Mouse (Mus musculus) liver, postnatal 0 days (tissue): ENCODE data around the gene Mynn. TPM values are rescaled to one million over a fixed set of nuclear protein-coding genes. Genes with fewer than 3 reads are reported as not detected.

Source experiments
- ATAC-seq: fragments of 200-750 bp; cut with Nextera tagmentation; 2 replicates; pipeline ENCODE4 v1.8.0; 2017; ENCODE audit warnings: mild to moderate bottlenecking, moderate library complexity
- DNase-seq: peaks from one replicate; pipeline ENCODE4 v3.0.0-alpha.2; 2016
- H3K27ac ChIP-seq: fragments of 300-500 bp; sonication (generic); 2 replicates; pipeline ENCODE4 v1.5.1; 2014; ENCODE audit warnings: antibody characterized with exemption, moderate library complexity, mild to moderate bottlenecking, low read depth
- H3K27me3 ChIP-seq: fragments of 300-500 bp; sonication (generic); 2 replicates; pipeline ENCODE4 v1.6.1; 2014; ENCODE audit warnings: low read length, control low read depth, mixed read lengths; ENCODE audit not compliant: insufficient read depth
- H3K36me3 ChIP-seq: fragments of 300-500 bp; sonication (generic); replicated peaks from 2 replicates; pipeline ENCODE4 v1.6.1; 2014; ENCODE audit warnings: mild to moderate bottlenecking, control low read depth, low read length, moderate library complexity, mixed read lengths; ENCODE audit not compliant: insufficient read depth
- H3K4me1 ChIP-seq: fragments of 300-500 bp; sonication (generic); 2 replicates; pipeline ENCODE4 v1.6.1; 2014; ENCODE audit warnings: antibody characterized with exemption, mild to moderate bottlenecking, control low read depth; ENCODE audit not compliant: insufficient read depth
- H3K4me2 ChIP-seq: fragments of 300-500 bp; sonication (generic); 2 replicates; pipeline ENCODE4 v1.6.1; 2014; ENCODE audit warnings: low read depth, mild to moderate bottlenecking, low read length, moderate library complexity, mixed read lengths
- H3K4me3 ChIP-seq: fragments of 300-500 bp; sonication (generic); 2 replicates; pipeline ENCODE4 v1.5.1; 2014; ENCODE audit warnings: low read depth, low read length
- H3K9ac ChIP-seq: fragments of 300-500 bp; sonication (generic); replicated peaks from 2 replicates; pipeline ENCODE4 v1.6.1; 2014; ENCODE audit warnings: mild to moderate bottlenecking, moderate library complexity
- H3K9me3 ChIP-seq: fragments of 300-500 bp; sonication (generic); 2 replicates; pipeline ENCODE4 v1.6.1; 2016; ENCODE audit warnings: mild to moderate bottlenecking, control low read depth, low read length, mixed read lengths
- CTCF ChIP-seq: sonication (generic); IDR thresholded peaks from 2 replicates; pipeline ENCODE4 v1.5.1; 2016; ENCODE audit warnings: antibody characterized with exemption, low read depth
- EP300 ChIP-seq: IDR thresholded peaks from 2 replicates; pipeline ENCODE4 v1.6.1; 2016; ENCODE audit warnings: antibody characterized with exemption, low read depth, mild to moderate bottlenecking
- WGBS: fragments of 180-500 bp; shearing (Covaris S2); extraction: QIAGEN DNeasy Blood & Tissue Kit; methylation state at CpG from one replicate; pipeline ENCODE4 v1.1.7; 2014; ENCODE audit not compliant: insufficient replicate concordance; 5-methylcytosine and 5-hydroxymethylcytosine counted together
- polyA plus RNA-seq: library from polyadenylated mRNA; unstranded; fragments of >200 nt; fragmentation: Nextera tagmentation; extraction: Ambion mirVana; gene quantifications from 2 replicates; pipeline ENCODE4 v1.2.1, GENCODE M21; 2015

The Mynn gene
- polyA plus RNA-seq, 1 experiment from 2014 or later, result 7.5 TPM

DNA sequence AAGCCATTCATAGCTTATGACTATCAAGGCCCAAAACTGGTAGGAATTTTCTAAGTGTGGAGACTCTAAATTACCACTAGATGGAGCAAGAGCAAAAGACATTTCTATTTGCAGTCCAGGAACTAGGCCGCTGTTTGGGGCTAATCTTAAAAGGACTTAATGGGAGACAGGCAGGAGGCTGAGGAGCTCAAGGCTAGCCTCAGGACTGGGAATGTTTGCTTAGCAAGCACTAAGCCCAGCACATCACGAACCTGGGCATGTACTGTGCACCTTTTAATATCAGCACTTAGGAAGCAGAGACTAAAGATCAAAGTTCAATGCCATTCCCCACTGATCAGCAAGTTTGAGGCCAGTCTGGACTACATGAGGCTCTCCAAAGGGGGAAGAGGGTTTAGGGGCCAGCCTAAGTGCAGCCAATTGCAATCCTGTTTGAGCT lies 9.4 kb upstream of the Mynn start:
- H3K4me2 ChIP-seq, result no peak overlapping the region
- H3K36me3 ChIP-seq, result no peaks in the 10 kb centered on the region
- peak overlapping the region; percentile 16; the same call in 1 of the 2 replicates for H3K27ac ChIP-seq
- no peak overlapping the region for H3K9ac ChIP-seq
- WGBS, result 0% methylated on average over 2 of the region's 2 CpGs
- H3K27me3 ChIP-seq, result no peaks in the 10 kb centered on the region
- ATAC-seq (peak; percentile 54), DNase-seq (peak; percentile 24)
- H3K4me1 ChIP-seq, result peaks cover 13% of the 10 kb centered on the region
- TF ChIP-seq CTCF (peak; percentile 85), EP300 (no peak)
- no peak overlapping the region for H3K4me3 ChIP-seq
- no peaks in the 10 kb centered on the region for H3K9me3 ChIP-seq

DNA sequence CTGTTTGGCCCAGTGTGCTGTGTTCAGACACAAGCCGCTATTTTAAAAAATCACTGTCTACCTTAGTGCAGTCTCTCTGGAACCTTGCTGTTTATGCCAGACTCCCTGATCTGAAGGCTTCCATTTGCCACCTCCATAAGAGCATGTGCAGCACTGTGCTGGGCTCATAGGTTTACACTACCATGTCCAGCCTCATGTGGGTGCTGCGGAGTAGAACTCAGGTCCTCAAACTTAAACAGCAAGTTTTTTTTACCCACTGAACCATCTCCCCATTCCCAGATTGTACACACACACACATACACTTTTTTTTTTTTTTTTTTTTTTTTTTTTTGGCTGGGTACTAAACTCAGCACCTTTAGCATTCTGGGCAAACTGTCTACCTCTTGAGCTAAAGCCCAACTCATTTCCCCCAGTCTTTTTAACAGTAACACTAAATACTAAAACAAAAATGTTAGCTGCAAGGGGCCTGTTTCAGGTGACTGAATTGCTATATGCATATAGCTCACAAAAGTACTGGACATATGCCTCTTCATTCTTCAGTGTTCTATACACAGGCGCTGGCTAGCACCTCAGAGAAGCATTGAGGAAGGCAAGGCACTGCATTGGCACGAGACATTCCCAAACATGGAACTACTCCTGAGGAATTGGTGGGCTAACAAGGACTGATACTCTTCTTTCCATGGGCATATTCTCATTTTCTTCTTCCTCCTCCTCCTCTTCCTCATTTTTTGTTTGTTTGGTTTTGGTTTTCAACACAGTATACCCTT lies 8.0 kb upstream of the Mynn start:
- ATAC-seq (peak; percentile 49), DNase-seq (peak; percentile 24)
- TF ChIP-seq EP300, result no peak
- peak; percentile 44 for TF ChIP-seq CTCF
- Histone ChIP-seq H3K4me3 (no peak overlapping the region), H3K9ac (no peak overlapping the region), H3K4me1 (peaks cover 13% of the 10 kb centered on the region), H3K36me3 (no peaks in the 10 kb centered on the region), H3K9me3 (no peaks in the 10 kb centered on the region), H3K27ac (no peak overlapping the region), H3K27me3 (0 out of 2 replicates have a peak, but pooled peaks cover 3% of the 10 kb centered on the region), H3K4me2 (no peak overlapping the region)
- 74% methylated on average over 4 of the region's 4 CpGs for WGBS

DNA sequence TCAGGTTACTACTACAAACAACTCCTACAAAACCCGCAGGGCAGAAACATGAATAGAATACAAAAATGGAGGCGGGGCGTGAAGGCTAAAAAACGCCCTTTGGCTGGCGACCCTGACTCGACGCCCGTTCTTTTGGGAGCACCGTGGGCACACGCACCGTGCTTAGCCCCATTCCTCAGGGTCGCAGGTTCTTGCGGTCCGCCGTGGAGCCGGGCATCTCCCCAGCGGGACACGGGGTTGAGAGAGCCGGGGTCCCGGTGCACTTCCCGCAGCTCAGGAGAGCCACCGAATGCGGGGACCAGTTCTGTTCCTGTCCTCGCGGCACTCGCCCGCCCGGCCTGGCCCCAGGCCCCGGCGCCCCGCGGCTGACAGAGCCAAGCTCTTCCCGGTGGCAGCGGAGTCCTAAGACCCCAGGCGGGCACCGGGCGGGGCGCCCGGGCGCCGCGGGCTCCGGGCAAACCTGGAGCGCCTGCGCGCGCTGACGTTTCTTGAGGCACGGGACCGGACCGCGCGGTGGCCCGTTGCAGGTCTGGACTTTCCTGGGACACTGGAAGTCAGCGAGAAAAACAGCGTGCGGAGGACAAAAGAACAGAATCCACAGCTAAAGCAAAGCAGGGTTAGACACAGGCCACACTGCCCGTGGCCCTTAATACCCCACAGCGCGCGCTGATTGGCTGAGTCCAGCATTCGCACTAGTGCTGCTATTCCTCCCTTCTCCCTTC lies 6.6 kb upstream of the Mynn start:
- H3K27ac ChIP-seq, result no peak overlapping the region
- peak overlapping the region; percentile 63 for H3K4me3 ChIP-seq
- H3K4me2 ChIP-seq, result peak overlapping the region; percentile 94
- peaks cover 5% of the 10 kb centered on the region; the same call in 1 of the 2 replicates for H3K27me3 ChIP-seq
- TF ChIP-seq EP300 (no peak), CTCF (no peak)
- peak overlapping the region; percentile 72 for H3K9ac ChIP-seq
- ATAC-seq (peak; percentile 43), DNase-seq (peak; percentile 44)
- no peaks in the 10 kb centered on the region for H3K36me3 ChIP-seq
- H3K9me3 ChIP-seq, result no peaks in the 10 kb centered on the region
- H3K4me1 ChIP-seq, result peaks cover 23% of the 10 kb centered on the region
- 1% methylated on average over 62 of the region's 62 CpGs for WGBS

DNA sequence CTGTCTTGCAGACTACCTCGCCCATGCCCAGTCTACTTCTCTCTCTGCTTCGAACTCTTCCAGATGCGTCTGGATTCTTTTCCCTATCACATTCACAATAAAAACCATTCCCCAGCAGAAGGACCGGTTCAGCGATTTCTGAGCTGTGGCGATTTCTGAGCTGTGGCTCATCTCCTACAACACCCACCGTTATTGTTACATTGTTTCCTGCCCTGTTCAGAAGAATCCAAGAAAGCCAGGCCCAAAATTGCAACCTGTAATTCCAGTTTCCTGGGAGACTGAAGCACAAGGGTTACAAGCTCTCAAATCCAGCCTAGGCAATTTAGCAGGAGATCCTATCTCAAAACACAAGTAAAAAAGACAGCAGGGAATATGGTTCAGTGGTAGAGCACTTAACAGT lies 4.6 kb upstream of the Mynn start:
- Histone ChIP-seq H3K27me3 (peaks cover 5% of the 10 kb centered on the region; the same call in 1 of the 2 replicates), H3K9me3 (no peaks in the 10 kb centered on the region), H3K4me2 (no peak overlapping the region), H3K36me3 (no peaks in the 10 kb centered on the region), H3K4me3 (no peak overlapping the region), H3K4me1 (peaks cover 26% of the 10 kb centered on the region), H3K9ac (no peak overlapping the region), H3K27ac (no peak overlapping the region)
- DNase-seq, result no peak
- no peak for ATAC-seq
- TF ChIP-seq EP300 (no peak), CTCF (no peak)
- 84% methylated on average over 7 of the region's 7 CpGs for WGBS

DNA sequence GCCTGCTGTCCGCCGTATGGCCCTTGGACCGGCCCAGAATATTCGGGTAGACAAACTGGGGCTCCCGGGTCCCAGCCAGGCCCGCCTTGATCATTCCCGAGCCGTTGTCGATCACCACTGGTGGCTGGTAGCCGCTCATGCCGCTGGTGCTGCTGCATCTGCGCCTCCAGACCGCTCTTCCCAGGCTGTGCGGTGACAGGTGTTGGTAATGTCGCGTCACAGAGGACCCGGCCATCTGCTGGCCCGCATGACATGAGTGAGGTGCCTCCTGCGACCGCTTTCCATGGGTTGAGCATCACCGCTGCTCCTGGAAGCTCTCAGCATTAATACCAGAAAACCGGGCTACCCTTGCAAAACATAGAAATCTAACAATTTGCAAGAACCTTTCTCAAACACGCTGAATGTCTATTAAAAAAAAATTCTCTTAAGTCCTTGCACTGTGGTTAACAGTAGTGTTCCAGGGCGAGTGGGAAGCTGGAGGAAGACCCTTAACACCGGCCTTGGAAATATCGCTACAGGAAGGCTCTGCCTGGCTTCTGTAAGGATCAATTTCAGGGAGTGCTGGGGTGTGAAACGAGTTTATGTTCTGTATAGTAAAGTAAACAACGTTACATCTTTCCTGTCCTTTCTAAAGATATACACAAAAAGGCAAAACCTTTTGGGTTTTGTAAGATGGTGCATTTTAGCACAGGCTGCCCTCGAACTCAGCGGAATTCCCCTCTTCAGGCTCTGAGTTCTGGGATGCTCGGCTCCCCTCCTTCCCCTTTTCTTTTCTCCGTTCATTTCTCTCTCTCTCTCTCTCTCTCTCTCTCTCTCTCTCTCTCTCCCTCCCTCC lies 1.9 kb upstream of the Mynn start, which contains the start of gene Actrt3:
Actrt3 (minus strand) TSS at position 229 of the 835 bp plus-strand sequence.
- peak within 1 kb of the TSS; percentile 58; the same call in 1 of the 2 replicates for H3K27ac ChIP-seq
- peak within 1 kb of the TSS; percentile 84 for H3K4me2 ChIP-seq
- 0 out of 2 replicates have a peak, but pooled peaks cover 5% of the 10 kb centered on the region for H3K36me3 ChIP-seq
- no peak for TF ChIP-seq EP300
- no peak for TF ChIP-seq CTCF
- H3K27me3 ChIP-seq, result peaks cover 5% of the 10 kb centered on the region; the same call in 1 of the 2 replicates
- peak within 1 kb of the TSS; percentile 88 for H3K4me3 ChIP-seq
- 3% methylated on average over 32 of the region's 32 CpGs for WGBS
- no peak for ATAC-seq
- peaks cover 32% of the 10 kb centered on the region for H3K4me1 ChIP-seq
- H3K9me3 ChIP-seq, result no peaks in the 10 kb centered on the region
- peak within 1 kb of the TSS; percentile 65 for H3K9ac ChIP-seq
- peak; percentile 52 for DNase-seq
